Mouse (Mus musculus): ENCODE results near the gene Pdzd8.

DNA sequence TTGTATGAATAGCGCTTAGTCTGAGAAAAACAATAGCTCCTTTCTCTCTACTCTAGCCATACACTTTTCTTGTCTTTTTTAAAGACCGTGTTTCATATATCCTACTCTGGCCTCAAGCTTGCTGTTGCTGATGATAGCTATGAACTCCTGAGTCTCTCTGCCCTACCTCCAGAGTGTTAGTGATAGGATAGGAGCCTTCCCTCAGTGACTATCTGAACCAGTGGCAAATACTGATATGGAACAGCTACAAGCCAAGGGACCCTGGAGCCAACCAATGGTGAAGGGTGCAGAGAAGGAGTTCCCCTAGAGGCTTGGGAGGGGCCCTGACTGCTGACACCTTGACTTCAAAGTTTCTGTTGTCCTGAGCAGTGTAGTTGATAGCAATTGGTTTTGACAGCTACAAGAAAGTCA, 14.9 kb upstream of the Pdzd8 start:
- no peak for TF ChIP-seq POLR2A (IDR thresholded peaks at IDR 0.05; ENCODE audit: insufficient read depth, low read depth, low read length)
- no peak for TF ChIP-seq CTCF (IDR thresholded peaks at IDR 0.05; ENCODE audit: insufficient read depth, low read depth, low read length)

Data from olfactory bulb, adult 2 months (tissue).